Mouse (Mus musculus): ENCODE data around the gene Olfr9. TPM values are rescaled to one million over a fixed set of nuclear protein-coding genes. Genes with fewer than 3 reads are reported as not detected.
"Not testable (repeated sequence)": the region's sequence is repeated elsewhere in the genome, so short reads cannot be mapped to it uniquely, and the experiment has no call there.

Olfr9 gene
- not detected for total RNA-seq (2021)
- long read RNA-seq, experiment 1: 0 reads
- long read RNA-seq, experiment 2: 0 reads

DNA sequence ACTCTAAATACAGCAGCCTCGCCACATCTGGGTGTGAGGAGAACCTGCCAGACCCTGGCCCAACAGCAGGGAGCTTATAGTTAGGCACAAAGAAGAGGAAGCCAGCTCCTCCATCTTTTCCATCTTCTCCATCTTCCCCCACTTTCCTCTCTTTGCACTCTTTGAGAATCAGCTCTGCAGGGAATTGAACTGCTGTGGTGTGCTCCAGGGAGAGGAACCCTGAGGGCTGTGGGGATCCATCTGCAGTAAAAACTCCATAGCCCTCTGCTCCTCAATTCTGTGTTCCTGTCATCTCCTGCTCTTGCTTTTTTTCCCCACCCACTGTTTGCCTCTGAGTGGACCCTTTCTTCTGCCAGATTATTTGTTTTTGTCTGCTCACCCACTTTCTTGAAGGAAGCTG, at the start of gene Olfr9:
TSS of gene Olfr9 (plus strand) at position 301 of the 400 bp plus-strand sequence.
- DNase-seq (ENCODE audit: low spot score in 2 of 2): not testable (repeated sequence)

DNA sequence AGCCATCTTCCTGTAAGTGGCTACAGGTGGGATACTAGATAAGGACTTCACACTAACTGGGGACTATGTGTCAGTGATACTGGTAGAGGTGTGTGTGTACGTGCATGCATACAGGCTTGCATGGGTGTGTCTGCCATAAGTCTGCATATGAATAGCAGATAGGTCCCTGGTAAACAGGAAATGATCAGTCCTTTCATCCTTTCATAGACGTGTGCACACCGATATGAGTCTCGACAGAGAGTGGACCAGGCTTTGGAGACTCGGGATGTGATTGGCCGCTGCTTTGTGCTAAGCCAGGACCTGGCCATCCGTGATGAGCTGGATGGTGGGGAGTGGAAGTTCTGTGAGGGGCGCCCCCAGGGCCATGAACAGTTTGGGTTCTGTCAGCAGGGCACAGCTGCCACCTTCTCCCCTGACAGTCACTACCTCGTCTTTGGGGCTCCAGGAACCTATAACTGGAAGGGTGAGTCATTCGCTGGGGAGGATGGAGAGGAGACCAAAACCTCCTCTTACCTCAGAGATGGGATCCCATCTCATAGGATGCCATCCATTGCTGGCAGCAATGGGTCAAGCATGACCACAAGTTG, 48.7 kb upstream of the Olfr9 start:
- no peak for DNase-seq (ENCODE audit: low spot score in 2 of 2)

DNA sequence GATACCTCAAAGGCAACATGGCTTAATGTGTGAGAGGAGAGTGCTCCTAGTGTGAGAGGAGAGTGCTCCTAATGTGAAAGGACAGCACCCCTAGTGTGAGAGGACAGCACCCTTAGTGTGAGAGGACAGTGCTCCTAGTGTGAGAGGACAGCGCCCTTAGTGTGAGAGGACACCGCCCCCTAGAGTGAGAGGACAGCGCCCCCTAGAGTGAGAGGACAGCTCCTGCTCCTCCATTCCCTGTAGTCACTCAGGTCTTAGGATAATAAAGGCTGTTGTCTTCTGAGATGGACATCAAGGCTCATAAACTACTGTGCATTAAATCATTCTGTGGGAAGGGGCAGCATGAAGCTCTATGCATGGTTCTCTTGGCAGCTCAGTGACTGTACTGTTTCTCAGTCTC, 43.6 kb upstream of the Olfr9 start:
- peak in 1 of 2 experiments; percentile 56 for DNase-seq (ENCODE audit: low spot score in 2 of 2)

DNA sequence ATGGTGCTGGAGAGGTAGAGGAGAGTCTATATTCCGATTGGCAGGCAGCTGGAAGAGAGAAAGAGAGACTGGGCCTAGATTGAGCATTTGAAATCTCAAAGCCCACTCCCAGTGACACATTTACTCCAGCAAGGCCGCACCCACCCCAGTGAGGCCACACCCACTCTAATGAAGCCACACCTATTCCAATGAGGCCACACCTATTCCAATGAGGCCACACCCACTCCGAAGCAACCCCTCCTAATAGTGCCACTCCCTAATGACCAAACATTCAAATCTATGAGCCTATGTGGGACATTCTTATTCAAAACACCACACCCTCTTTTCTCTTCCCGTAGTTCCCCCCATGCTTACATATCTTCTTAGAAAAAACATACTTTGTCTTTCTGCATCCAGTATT, 41.7 kb upstream of the Olfr9 start:
- DNase-seq (ENCODE audit: low spot score in 2 of 2): no peak

DNA sequence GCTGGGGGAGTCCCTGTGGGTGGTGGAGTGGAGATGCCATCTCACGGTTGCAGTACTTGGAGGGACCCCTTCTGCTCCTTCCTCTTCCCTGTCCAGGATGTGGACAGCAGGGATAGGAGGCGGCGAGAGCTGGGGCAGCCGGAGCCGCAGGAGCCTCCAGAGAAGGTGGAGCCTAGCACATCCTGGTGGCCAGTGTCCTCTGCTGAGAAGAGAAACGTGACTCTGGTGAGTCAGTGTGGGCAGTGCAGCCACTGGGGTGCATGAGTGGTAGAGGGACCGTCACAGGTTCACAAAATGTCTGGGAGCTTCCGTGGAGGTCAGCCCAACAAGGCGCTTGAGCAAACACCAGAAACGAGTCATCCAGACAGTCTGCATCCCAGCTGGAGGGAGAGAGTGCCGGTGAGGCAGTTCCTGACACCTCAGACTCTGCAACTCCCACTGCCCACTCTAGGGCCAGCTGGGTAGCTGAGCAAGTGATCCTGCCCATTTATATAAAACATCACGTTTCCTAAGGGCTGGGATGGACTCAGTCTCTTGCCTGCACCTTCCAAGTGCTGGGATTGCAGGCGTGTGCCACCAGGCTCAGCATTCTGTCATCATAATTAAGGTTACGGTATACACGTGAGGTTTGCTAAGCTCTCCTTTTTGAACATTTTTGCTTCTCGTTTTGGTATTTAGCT, 38.9 kb upstream of the Olfr9 start:
- DNase-seq (ENCODE audit: low spot score in 2 of 2): no peak

DNA sequence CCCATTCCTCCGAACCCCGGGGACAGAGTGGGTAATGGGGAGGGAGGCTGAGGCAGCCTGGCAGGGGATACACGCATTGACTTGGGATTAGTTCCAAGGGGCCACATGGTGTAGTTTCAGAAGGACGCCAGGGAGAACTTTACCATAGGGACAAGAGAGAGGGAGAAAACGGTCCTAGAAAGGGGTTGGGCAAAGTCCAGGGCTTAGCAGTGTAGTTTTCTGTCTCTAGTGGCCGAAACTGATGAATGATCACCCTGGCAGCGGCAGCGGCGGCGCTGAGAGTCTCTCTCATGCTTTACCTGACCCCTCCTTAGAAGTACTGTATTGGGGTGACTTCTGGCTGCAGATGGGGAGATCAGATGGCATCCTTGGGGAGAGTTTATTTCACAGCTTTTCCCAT, 30.9 kb upstream of the Olfr9 start:
- DNase-seq (ENCODE audit: low spot score in 2 of 2): no peak

DNA sequence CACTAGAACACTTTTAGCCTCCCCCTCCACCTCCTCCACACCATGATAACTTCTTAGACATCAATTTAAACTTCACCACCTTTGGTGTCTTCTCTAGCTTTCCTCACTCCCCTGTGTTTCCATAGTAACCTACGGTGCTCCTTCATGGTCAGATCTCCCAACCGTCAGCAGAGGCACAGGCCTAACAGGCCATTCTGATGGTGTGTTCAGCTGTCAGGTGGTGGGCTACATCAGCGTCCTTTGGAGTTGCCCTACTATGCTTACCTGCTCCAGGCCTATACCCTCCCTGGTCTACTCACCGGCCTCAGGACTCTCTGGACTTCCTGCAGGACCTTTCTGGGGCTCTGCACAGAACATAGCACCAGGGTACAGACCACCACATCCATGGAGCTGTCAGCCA, 29.1 kb upstream of the Olfr9 start:
- no peak for DNase-seq (ENCODE audit: low spot score in 2 of 2)

DNA sequence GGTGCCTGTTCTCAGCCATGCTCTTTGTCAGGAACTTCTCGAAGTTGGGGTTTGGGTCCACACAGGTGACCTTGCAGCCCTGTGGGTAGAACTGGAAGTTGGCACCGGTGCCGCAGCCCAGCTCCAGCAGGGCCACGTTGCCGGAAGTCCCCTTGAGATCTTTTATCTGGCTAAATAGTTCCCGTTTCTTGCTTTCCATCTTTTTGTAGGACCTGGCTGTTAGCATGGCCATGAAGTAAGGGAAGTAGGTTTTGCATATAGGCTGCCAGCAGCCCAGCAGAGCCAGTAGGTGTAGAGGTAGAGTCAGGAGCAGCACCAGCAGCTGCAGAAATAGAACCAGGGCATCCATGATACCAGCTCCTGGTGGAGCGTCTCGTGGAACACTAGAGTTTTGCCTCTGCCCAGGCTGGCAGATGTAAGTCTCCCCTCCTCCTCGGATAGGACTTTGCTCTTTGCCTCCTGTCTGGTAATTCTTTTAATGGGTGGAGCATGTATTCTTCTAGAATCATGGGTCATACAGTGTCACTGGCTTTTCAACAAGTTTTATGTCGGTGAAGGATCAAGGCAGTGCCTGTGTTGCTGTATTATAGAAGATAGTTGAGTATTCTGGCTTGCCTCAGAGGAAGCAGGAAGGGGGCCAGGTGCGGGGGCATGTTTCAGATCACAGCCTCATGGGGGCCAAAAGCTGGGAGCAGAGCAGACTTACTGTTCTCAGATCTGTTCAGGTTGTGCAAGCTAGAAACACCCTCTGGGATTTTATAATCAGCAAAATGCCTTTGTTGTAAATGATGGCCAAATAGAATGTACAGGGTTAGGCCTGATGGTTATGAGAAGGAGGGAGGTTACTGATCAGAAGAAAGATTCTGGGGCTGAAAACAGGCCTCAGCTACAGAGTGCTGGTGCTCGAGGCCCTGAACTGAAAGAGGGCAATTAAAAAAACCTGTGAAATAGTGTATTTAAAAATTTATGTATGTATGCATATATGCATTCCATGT, 28.3 kb upstream of the Olfr9 start, which contains the start of gene Mettl7b:
TSS of gene Mettl7b (minus strand) at position 399 of the 995 bp plus-strand sequence.
- DNase-seq (ENCODE audit: low spot score in 2 of 2): no peak

DNA sequence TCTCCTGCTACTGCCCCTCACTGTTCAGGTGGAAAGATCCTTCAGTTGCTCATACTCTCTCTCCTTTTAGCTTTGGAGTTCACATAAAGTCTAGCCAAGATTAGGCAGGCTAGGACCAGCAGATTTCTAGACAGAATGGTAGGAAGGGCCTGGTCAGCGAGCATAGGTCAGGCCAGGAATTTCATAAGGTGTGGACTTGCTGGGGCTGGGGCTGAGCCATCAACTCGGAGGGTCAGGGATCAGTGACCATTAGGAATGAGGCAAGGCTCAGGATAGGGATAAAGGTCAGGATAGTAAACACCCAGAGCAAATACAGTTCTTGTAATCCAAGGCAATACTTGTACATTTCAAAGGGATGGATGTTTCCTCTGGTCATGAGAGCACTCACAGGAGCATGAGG, 24.3 kb upstream of the Olfr9 start:
- DNase-seq (ENCODE audit: low spot score in 2 of 2): no peak

DNA sequence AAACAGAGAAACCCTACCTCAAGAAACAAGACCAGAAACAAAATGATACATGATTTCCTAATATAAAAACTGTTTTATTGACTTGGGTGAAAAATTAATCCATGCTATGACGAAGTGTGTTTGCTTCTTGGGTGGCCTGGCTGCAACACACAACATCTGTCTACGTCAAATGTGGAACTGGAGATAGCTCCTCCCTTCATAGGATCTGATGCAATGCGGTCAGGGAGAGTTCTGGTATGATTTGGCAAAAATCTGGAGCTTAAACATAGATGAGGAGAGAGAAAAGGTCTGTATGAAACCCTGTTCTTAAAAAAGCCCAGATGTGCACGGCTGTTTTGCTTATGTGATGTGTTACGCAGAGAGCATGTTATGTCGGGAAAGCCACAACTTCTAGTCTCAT, 23.4 kb upstream of the Olfr9 start:
- no peak for DNase-seq (ENCODE audit: low spot score in 2 of 2)

DNA sequence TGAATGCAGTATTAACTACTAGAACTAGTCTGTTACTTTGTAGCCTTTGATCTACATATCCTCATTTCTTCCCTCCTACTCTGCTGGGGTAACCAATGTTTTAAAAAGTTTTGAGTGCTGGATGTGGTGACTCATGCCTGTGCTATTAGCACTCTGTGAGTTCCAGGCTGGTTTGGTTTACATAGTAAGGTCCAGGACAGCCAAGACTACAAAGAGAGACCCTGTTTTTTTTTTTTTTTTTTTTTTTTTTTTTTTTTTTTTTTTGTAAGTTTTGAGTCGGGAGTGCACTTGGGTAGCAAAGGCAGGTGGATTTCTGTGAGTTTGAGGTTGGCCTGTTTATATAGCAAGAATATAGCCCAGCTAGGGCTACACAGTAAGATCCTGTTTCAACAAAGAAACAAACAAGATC, 20.9 kb upstream of the Olfr9 start:
- no peak for DNase-seq (ENCODE audit: low spot score in 2 of 2)

DNA sequence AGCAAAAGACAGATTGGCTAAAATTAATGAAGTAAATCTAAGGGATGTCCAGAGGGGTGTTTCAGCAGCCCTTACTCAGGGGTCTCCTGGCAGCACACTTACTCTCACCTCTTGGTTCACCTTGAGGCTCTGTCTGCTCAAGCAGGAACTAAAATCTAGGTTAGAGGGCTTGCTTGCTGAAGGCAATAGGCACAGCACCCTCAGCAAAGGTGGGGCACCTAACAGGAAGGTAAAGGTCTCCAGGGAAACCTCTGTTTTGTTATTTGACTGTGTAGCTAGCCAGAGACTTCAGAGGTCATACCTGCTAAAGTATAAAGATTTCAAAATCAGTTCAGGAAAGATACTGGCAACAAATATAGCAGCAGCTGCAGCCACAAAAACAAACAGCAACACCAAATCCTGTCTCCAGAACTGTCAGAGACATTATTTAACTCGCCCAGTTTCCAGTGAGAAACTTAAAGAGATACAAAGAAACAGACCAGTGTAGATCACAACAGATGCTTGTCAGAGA, 18.4 kb upstream of the Olfr9 start:
- DNase-seq (ENCODE audit: low spot score in 2 of 2): no peak

DNA sequence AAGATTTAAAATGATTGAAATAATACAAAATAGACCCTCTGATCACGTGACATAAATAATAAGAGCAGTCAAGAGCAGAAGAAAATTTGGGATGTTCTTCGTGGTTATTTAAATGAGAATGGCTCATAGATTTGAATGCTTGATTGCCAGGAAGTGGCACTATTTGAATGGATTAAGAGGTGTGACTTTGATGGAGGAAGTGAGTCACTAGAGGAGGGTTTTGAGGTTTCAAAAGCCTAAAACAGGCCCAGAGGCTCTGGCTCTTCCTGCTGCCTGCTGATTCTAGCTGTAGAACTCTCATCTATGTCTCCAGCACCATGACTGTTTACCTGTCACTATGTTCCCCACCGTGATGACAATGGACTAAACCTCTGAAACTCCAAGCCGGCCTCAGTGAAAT, 16.4 kb upstream of the Olfr9 start:
- DNase-seq (ENCODE audit: low spot score in 2 of 2): no peak

DNA sequence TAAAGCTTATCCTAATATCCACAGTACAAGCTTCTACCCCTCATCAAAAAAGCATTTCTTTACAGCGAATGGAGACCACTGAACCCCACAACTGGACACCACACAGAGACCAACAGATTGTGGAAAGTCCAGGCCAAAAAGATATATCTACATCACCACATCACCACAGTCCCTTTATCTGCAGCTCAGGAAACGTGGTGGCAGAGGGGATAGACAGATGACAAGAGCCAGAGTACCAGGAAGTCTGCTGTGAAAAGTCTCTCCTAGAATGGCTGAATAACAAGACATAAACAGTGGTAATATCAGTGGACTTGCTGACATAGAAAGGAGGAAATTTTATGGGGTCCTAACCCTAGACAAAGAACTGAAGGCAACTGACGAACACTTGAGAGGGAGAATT, 12.8 kb upstream of the Olfr9 start:
- no peak for DNase-seq (ENCODE audit: low spot score in 2 of 2)

DNA sequence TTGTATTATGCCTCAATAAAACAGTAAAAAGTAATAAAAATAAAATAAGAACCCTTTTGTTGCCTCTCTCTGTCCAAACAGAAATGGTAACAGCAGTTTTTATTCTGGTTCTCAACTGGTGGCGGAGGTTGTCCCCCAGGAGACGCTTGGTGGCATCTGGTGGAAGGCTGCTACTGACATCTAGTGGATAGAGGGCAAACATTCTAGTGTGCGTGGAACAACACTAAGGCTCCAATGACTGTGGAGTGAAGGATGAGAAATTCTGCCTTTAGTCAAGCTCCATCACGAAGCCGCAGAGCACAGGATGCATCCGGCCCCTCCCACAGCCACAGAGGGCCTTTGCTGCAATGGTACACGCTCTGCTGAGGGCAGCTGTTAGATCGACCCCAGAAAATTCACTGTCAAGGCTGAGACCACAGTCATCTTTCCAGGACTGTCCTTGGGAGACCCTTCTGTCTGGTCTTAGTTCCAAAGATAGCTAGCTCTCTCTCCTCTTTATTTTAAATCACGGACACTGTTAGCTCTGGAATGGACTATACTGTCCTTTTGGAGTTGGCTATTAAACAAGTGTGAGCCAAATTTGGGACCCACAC, 11.6 kb upstream of the Olfr9 start:
- peak; percentile 25 to 39 for DNase-seq (ENCODE audit: low spot score in 2 of 2)

DNA sequence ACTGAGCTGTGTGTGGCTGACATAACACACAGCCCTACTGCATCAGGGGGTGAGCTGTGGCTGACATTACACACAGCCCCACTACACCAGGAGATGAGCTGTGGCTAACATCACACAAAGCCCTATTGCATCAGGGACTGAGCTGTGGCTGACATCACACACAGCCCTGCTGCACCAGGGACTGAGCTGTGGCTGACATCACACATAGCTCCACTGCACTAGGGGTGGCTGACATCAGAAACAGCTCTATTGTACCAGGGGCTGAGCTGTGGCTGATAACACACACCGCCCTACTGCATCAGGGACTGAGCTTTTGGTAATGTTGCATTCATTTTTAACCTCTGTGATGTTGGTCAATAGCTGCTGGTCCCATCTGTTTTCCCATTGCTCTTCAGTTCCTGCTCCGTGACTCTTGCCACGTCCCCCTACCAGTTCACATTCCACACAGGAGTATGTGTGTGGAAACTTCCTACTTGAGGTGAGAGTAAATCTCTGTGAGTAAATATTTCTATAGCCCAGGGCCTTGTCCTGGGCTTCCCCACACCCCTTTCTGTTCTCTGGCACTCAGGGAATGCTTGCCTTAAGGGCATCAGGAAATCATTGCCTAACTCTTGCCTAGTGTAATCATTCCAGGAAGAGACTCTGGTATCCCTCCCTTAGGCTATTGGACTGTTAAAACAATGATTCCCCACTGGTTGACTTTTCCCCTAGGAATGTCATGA, 8.4 kb upstream of the Olfr9 start:
- DNase-seq (ENCODE audit: low spot score in 2 of 2): no peak

DNA sequence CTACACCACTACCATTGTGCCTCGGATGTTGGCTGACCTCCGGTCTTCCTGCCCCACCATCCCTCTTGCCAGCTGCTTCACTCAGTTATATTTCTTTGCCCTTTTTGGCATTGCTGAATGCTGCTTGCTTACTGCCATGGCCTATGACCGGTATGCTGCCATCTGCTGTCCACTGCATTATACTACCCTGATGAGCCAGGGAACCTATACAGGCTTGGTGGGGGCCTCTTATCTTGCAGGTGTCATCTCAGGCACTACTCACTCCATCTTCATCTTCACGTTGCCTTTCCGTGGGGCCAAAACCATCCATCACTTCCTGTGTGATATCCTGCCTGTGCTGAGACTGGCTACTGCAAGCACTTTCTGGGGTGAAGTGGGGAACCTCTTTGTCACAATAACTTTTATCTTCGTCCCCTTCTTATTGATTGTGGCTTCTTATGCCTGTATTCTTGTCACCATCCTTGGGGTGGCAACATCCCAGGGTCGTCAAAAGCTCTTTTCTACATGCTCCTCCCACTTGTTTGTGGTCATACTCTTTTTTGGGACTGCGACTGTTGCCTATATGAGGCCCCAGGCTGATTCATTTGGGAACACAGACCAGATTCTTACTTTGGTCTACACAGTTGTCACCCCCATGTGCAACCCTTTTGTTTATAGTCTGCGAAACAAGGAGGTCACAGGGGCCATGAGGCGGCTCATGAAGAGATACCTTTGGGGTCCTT, 1.1 kb downstream of the Olfr9 start:
- DNase-seq (ENCODE audit: low spot score in 2 of 2): not testable (repeated sequence)

DNA sequence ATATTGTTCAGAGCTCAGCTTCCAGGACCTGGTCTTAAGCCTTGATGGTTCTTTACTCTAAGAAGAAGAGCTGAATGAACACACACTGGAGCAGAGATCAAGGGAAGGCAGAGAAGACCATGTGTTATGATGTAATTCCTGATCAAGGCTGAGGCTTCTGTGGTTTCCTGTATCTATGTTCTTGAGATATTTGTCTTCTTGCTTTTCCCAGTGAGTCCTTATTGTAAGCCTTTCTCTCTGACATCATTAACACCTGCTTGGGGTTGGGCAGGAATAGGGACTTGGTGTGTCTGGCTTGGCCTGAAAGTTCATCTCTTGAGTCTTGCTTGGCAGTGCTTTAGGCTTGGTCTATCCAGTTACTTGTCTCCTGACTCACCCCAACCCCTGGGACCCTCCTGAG, 1.8 kb downstream of the Olfr9 start:
- no peak for DNase-seq (ENCODE audit: low spot score in 2 of 2)

DNA sequence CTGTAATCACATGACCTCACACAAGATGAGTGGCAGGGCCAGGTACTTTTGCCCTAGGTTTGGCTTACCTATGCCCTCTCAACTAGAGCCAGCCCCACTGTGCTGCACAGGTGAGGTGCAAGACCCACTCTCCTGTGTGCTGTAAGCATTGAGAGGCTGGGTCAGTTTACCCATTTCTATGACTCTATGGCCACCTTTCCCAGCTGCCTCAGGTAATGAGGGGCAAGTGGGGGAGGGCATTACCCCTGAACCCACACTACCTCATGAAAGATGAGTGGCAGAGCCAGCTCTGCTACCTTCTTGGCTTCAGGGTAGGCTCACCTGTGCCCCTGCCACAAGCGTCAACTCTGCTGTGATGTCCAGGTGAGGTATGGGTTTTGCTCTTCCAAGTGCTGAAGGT, 6.6 kb downstream of the Olfr9 start:
- DNase-seq (ENCODE audit: low spot score in 2 of 2): no peak

DNA sequence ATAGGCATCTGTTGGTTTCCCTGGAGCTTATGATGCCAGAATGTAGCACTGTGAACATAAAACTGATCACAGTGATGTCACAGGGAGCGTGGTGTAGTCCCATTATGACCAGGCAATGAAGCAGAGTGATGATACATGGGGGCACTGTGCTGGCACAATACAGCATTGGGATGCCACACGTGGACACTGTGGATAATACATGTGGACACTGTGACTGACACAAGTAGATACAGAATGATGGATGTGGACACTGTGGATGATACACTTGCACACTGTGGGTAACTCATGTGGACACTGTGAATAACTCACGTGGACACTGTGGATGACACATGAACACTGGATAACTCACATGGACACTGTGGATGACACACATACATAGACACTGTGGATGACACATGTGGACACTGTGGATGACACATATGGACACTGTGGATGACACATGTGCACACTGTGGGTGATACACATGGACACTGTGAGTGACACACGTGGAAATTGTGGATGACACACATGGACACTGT, 7.4 kb downstream of the Olfr9 start:
- DNase-seq (ENCODE audit: low spot score in 2 of 2): no peak

Data from gastrocnemius, postnatal 4 days (tissue).